Mouse (Mus musculus) embryonic facial prominence, embryonic 10.5 days (tissue): ENCODE measurements around the gene Gm43638. TPM values are rescaled to one million over a fixed set of nuclear protein-coding genes. Genes with fewer than 3 reads are reported as not detected.
A peak's percentile ranks its signal among the peaks of the same experiment; 100 is the strongest.
"Not testable (repeated sequence)": the region's sequence is repeated elsewhere in the genome, so short reads cannot be mapped to it uniquely, and the experiment has no call there.

Experiments
- DNase-seq: peaks from one replicate; pipeline ENCODE4 v3.0.0-alpha.2; 2017; ENCODE audit warnings: low spot score
- H3K27ac ChIP-seq: fragments of 300-500 bp; sonication (generic); replicated peaks from 2 replicates; pipeline ENCODE4 v1.5.1; 2016; ENCODE audit warnings: mild to moderate bottlenecking
- H3K27me3 ChIP-seq: fragments of 300-500 bp; sonication (generic); replicated peaks from 2 replicates; pipeline ENCODE4 v1.6.1; 2016; ENCODE audit warnings: low read depth, mild to moderate bottlenecking; ENCODE audit not compliant: poor library complexity, severe bottlenecking
- H3K36me3 ChIP-seq: fragments of 300-500 bp; sonication (generic); replicated peaks from 2 replicates; pipeline ENCODE4 v1.6.1; 2016; ENCODE audit warnings: mild to moderate bottlenecking, moderate library complexity
- H3K4me1 ChIP-seq: fragments of 300-500 bp; sonication (generic); 2 replicates; pipeline ENCODE4 v1.6.1; 2016
- H3K4me3 ChIP-seq: fragments of 300-500 bp; sonication (generic); 2 replicates; pipeline ENCODE4 v1.5.1; 2016; ENCODE audit warnings: mild to moderate bottlenecking, moderate library complexity
- H3K9me3 ChIP-seq: fragments of 300-500 bp; sonication (generic); 2 replicates; pipeline ENCODE4 v1.6.1; 2016; ENCODE audit warnings: mild to moderate bottlenecking
- WGBS: fragments of 180-500 bp; shearing (Covaris S2); methylation state at CpG from one replicate; pipeline ENCODE4 v1.1.7; 2016; 5-methylcytosine and 5-hydroxymethylcytosine counted together
- polyA plus RNA-seq: library from polyadenylated mRNA; unstranded; fragments of >200 nt; fragmentation: Nextera tagmentation; extraction: Ambion mirVana; gene quantifications from 2 replicates; pipeline ENCODE4 v1.2.1, GENCODE M21; 2016

Gm43638 gene
- polyA plus RNA-seq, 1 experiment from 2014 or later = not detected

- H3K27ac ChIP-seq = no peak overlapping the region
Measured at GRCm38 (mm10) chr5:87455519-87455918, 31.1 kb downstream of the Gm43638 start.

GRCm38 (mm10) chr5:87452514-87452913 is 34.1 kb downstream of the Gm43638 start:
- WGBS = 89% methylated on average over 4 of the region's 5 CpGs
- not testable (repeated sequence) for H3K4me1 ChIP-seq, H3K4me3 ChIP-seq, H3K27ac ChIP-seq, H3K9me3 ChIP-seq, H3K27me3 ChIP-seq, H3K36me3 ChIP-seq, DNase-seq

More at GRCm38 (mm10) chr5:87455519-87455918, 31.1 kb downstream of the Gm43638 start:
- no peaks in the 10 kb centered on the region for H3K9me3 ChIP-seq
- H3K27me3 ChIP-seq = no peaks in the 10 kb centered on the region
- no peaks in the 10 kb centered on the region for H3K36me3 ChIP-seq
- no peak overlapping the region for H3K4me3 ChIP-seq
- no peak for DNase-seq
- H3K4me1 ChIP-seq = no peaks in the 10 kb centered on the region

GRCm38 (mm10) chr5:87436264-87436663 is 50.3 kb downstream of the Gm43638 start:
- peak; percentile 8 for DNase-seq
- WGBS = 43% methylated on average over 3 of the region's 3 CpGs
- Histone ChIP-seq H3K27me3 (no peaks in the 10 kb centered on the region), H3K4me3 (no peak overlapping the region), H3K27ac (no peak overlapping the region), H3K4me1 (no peaks in the 10 kb centered on the region), H3K9me3 (no peaks in the 10 kb centered on the region), H3K36me3 (no peaks in the 10 kb centered on the region)

GRCm38 (mm10) chr5:87425676-87426075 is 60.9 kb downstream of the Gm43638 start:
- no peaks in the 10 kb centered on the region for H3K27me3 ChIP-seq
- 86% methylated on average over 3 of the region's 3 CpGs for WGBS
- H3K4me1 ChIP-seq = no peaks in the 10 kb centered on the region
- no peaks in the 10 kb centered on the region for H3K9me3 ChIP-seq
- no peak for DNase-seq
- no peaks in the 10 kb centered on the region for H3K36me3 ChIP-seq
- no peak overlapping the region for H3K4me3 ChIP-seq
- no peak overlapping the region for H3K27ac ChIP-seq

GRCm38 (mm10) chr5:87424041-87424440 is 62.6 kb downstream of the Gm43638 start, which contains the start of gene Ugt2b38:
Gene Ugt2b38 (minus strand): TSS chr5:87424203.
- H3K27ac ChIP-seq, DNase-seq, H3K4me1 ChIP-seq, H3K4me3 ChIP-seq, H3K36me3 ChIP-seq, H3K27me3 ChIP-seq, H3K9me3 ChIP-seq: not testable (repeated sequence)
- WGBS = 98% methylated on average over 1 of the region's 2 CpGs

Other genes starting within 250 kb of the Gm43638 start
- gene Ugt2b37, start 232.0 kb downstream of the Gm43638 start, polyA plus RNA-seq = not detected in 2 replicates
- not detected in 2 replicates for gene Ugt2a3, start 149.6 kb downstream of the Gm43638 start, polyA plus RNA-seq
- gene Ugt2b38, start 62.6 kb downstream of the Gm43638 start, polyA plus RNA-seq = not detected in 2 replicates
- 0.10 TPM in 1 of 2 replicates, not detected in the other for gene Ugt2a2, start 4.5 kb downstream of the Gm43638 start, polyA plus RNA-seq
- gene Ugt2a1, start 4.1 kb upstream of the Gm43638 start, polyA plus RNA-seq = not detected in 2 replicates
- gene Sult1b1, start 51.4 kb upstream of the Gm43638 start, polyA plus RNA-seq = 0.20 TPM in 1 of 2 replicates, not detected in the other
- not detected in 2 replicates for gene Sult1d1, start 82.2 kb upstream of the Gm43638 start, polyA plus RNA-seq
- 0.28 and 1.1 TPM in 2 replicates for gene Sult1e1, start 104.8 kb upstream of the Gm43638 start, polyA plus RNA-seq
- not detected in 2 replicates for gene Csn1s1, start 179.4 kb upstream of the Gm43638 start, polyA plus RNA-seq
- gene Csn2, start 212.8 kb upstream of the Gm43638 start, polyA plus RNA-seq = not detected in 2 replicates